In genomic region chr7:45649351-45649750, GRCm38 (mm10) we compare ENCODE assay signal across 25 mouse cellular contexts. TPM values are rescaled to one million over a fixed set of nuclear protein-coding genes. Genes with fewer than 3 reads are reported as not detected.
DNase-seq lines count a peak whose midpoint lies in the region; ATAC-seq and TF ChIP-seq lines count a peak whose summit lies in the region.
"Had no signal": no experiment of that assay in that cellular context is flagged by ENCODE, and none has a peak within 500 bp of the region (broad histone marks: within the 10 kb centered on the region; RNA-seq: fewer than 3 reads in every experiment).

No protein-coding gene starts in this region.

- H3K36me3 ChIP-seq in intestine, postnatal 0 days (ENCODE audit: control insufficient read depth, insufficient read depth), result no peaks in the 10 kb centered on the region
- no peaks in the 10 kb centered on the region for H3K36me3 ChIP-seq in intestine, embryonic 16.5 days (ENCODE audit: control insufficient read depth, insufficient read depth, low read length)
- no peaks in the 10 kb centered on the region for H3K36me3 ChIP-seq in heart, adult 2 months (ENCODE audit: control insufficient read depth, insufficient read depth, low read length)
- no peaks in the 10 kb centered on the region for H3K36me3 ChIP-seq in heart, embryonic 16.5 days (ENCODE audit: control insufficient read depth, insufficient read depth)
- H3K36me3 ChIP-seq: embryonic facial prominence, embryonic 15.5 days; stomach, embryonic 15.5 days had no signal

- H3K79me2 ChIP-seq in heart, adult 2 months (replicated peaks; ENCODE audit: control insufficient read depth, insufficient read depth, low read length), result no peaks in the 10 kb centered on the region

- H3K9me3 ChIP-seq in intestine, postnatal 0 days (ENCODE audit: control insufficient read depth), result no peaks in the 10 kb centered on the region
- H3K9me3 ChIP-seq in intestine, embryonic 16.5 days (ENCODE audit: control insufficient read depth, low read length), result no peaks in the 10 kb centered on the region
- no peaks in the 10 kb centered on the region for H3K9me3 ChIP-seq in heart, embryonic 16.5 days (replicated peaks; ENCODE audit: control insufficient read depth, low read length)
- H3K9me3 ChIP-seq: embryonic facial prominence, embryonic 15.5 days; limb, embryonic 15.5 days; megakaryocyte, embryonic 14.5 days; stomach, embryonic 15.5 days had no signal

- DNase-seq in heart, adult 2 months, result peak; percentile 47 to 77
- DNase-seq in lung, adult 2 months, result no peak
- no peak for DNase-seq in left cerebral cortex, adult 2 months (ENCODE audit: extremely low spot score in 1 of 2, low spot score in 2 of 2)
- DNase-seq: cerebellum, adult 9-10 months; kidney, adult 2 months; kidney, postnatal 14 days; lung, postnatal 14 days; right cerebral cortex, adult 18-20 months; spleen, adult 18-20 months; thymus, postnatal 14 days had no signal

- H3K9ac ChIP-seq in intestine, postnatal 0 days (ENCODE audit: low read depth, low read length), result no peak overlapping the region
- H3K9ac ChIP-seq in intestine, embryonic 16.5 days (ENCODE audit: low read depth, low read length), result no peak overlapping the region
- no peak overlapping the region for H3K9ac ChIP-seq in heart, adult 2 months (ENCODE audit: low read depth, low read length)
- H3K9ac ChIP-seq in heart, embryonic 16.5 days (ENCODE audit: low read length), result no peak overlapping the region; the same call in 1 of the 2 replicates
- H3K9ac ChIP-seq: embryonic facial prominence, embryonic 15.5 days; limb, embryonic 15.5 days; stomach, embryonic 15.5 days had no signal

- ATAC-seq in intestine, postnatal 0 days, result peak; percentile 22; the same call in 1 of the 2 replicates
- no peak for ATAC-seq in intestine, embryonic 16.5 days
- peak; percentile 71 for ATAC-seq in heart, embryonic 16.5 days (replicated peaks; ENCODE audit: extremely low read depth, insufficient read depth, low FRiP score)
- ATAC-seq in granulocyte monocyte progenitor cell, adult 5-6 weeks (replicated peaks; ENCODE audit: poor library complexity, severe bottlenecking), result no peak
- ATAC-seq: hindbrain, embryonic 16.5 days; midbrain, embryonic 16.5 days; Patski had no signal

- intact Hi-C loops in heart, adult 2 months (cut with DNase I), result no loop called here
- intact Hi-C loops in left cerebral cortex, adult 2 months (cut with DNase I), result no loop called here

- TF ChIP-seq POLR2A in heart, adult 2 months (IDR thresholded peaks at IDR 0.05; ENCODE audit: insufficient read depth, low read depth, low read length), result peak; percentile 58
- no peak for TF ChIP-seq POLR2A in lung, adult 2 months (IDR thresholded peaks at IDR 0.05; ENCODE audit: borderline replicate concordance, extremely low read depth, low read depth, low read length)

- peaks cover 10% of the 10 kb centered on the region; the same call in 1 of the 2 replicates for H3K27me3 ChIP-seq in intestine, postnatal 0 days (replicated peaks; ENCODE audit: control insufficient read depth, insufficient read depth, low read length)
- no peaks in the 10 kb centered on the region for H3K27me3 ChIP-seq in intestine, embryonic 16.5 days (replicated peaks; ENCODE audit: control insufficient read depth, insufficient read depth, low read length)
- no peaks in the 10 kb centered on the region for H3K27me3 ChIP-seq in heart, adult 2 months (ENCODE audit: control insufficient read depth, insufficient read depth, low read length)
- no peaks in the 10 kb centered on the region for H3K27me3 ChIP-seq in heart, embryonic 16.5 days (ENCODE audit: control insufficient read depth, insufficient read depth, low read length)
- H3K27me3 ChIP-seq: embryonic facial prominence, embryonic 15.5 days; limb, embryonic 15.5 days; Patski; stomach, embryonic 15.5 days had no signal

- H3K4me1 ChIP-seq in intestine, postnatal 0 days (replicated peaks; ENCODE audit: control insufficient read depth, insufficient read depth, low read length), result no peaks in the 10 kb centered on the region
- H3K4me1 ChIP-seq in intestine, embryonic 16.5 days (ENCODE audit: control insufficient read depth, insufficient read depth, low read length), result peaks cover 8% of the 10 kb centered on the region
- no peaks in the 10 kb centered on the region; the same call in 1 of the 2 replicates for H3K4me1 ChIP-seq in heart, adult 2 months (ENCODE audit: control insufficient read depth, insufficient read depth, low read length)
- H3K4me1 ChIP-seq in heart, embryonic 16.5 days (ENCODE audit: control insufficient read depth, insufficient read depth, low read length), result peaks cover 15% of the 10 kb centered on the region
- peaks cover 2% of the 10 kb centered on the region; the same call in 1 of the 2 replicates for H3K4me1 ChIP-seq in lung, adult 2 months (ENCODE audit: control insufficient read depth, insufficient read depth, low read length)

- no peak overlapping the region for H3K27ac ChIP-seq in intestine, postnatal 0 days (ENCODE audit: low read depth, low read length)
- no peak overlapping the region for H3K27ac ChIP-seq in intestine, embryonic 16.5 days (ENCODE audit: low read length)
- H3K27ac ChIP-seq in heart, adult 2 months, result peak overlapping the region; percentile 70
- peak overlapping the region; percentile 96 for H3K27ac ChIP-seq in heart, embryonic 16.5 days (ENCODE audit: low read length)
- no peak overlapping the region for H3K27ac ChIP-seq in left cerebral cortex, adult 2 months
- H3K27ac ChIP-seq: embryonic facial prominence, embryonic 15.5 days; limb, embryonic 15.5 days; stomach, embryonic 15.5 days had no signal

- no peak for TF ChIP-seq CTCF in intestine, postnatal 0 days (IDR thresholded peaks at IDR 0.05; ENCODE audit: low read depth)
- peak; percentile 37 for TF ChIP-seq CTCF in heart, adult 2 months (IDR thresholded peaks at IDR 0.05)
- TF ChIP-seq CTCF in lung, adult 2 months (IDR thresholded peaks at IDR 0.05; ENCODE audit: insufficient read depth, low read length), result no peak
- no peak for TF ChIP-seq CTCF in left cerebral cortex, adult 2 months (IDR thresholded peaks at IDR 0.05)

- peak; percentile 92 for TF ChIP-seq EP300 in heart, adult 2 months (IDR thresholded peaks at IDR 0.05; ENCODE audit: insufficient read depth, low read depth, low read length)

- no peak overlapping the region for H3K4me2 ChIP-seq in intestine, postnatal 0 days (replicated peaks; ENCODE audit: low read depth)
- no peak overlapping the region for H3K4me2 ChIP-seq in intestine, embryonic 16.5 days (ENCODE audit: low read depth, low read length)
- H3K4me2 ChIP-seq in heart, embryonic 16.5 days (ENCODE audit: low read depth, low read length), result peak overlapping the region; percentile 44
- H3K4me2 ChIP-seq: embryonic facial prominence, embryonic 15.5 days; limb, embryonic 15.5 days; stomach, embryonic 15.5 days had no signal

- 61% methylated on average over 8 of the region's 8 CpGs for WGBS in intestine, postnatal 0 days
- 75% methylated on average over 8 of the region's 8 CpGs for WGBS in intestine, embryonic 16.5 days
- 35% methylated on average over 8 of the region's 8 CpGs for WGBS in heart, adult 2 months
- WGBS in heart, embryonic 16.5 days, result 42% methylated on average over 8 of the region's 8 CpGs
- 68% methylated on average over 8 of the region's 8 CpGs for WGBS in lung, adult 2 months

- H3K4me3 ChIP-seq in intestine, postnatal 0 days (ENCODE audit: low read depth, low read length), result no peak overlapping the region
- no peak overlapping the region for H3K4me3 ChIP-seq in intestine, embryonic 16.5 days (ENCODE audit: low read length)
- H3K4me3 ChIP-seq in heart, adult 2 months, result no peak overlapping the region
- no peak overlapping the region; the same call in 1 of the 2 replicates for H3K4me3 ChIP-seq in heart, embryonic 16.5 days (ENCODE audit: low read length)
- no peak overlapping the region for H3K4me3 ChIP-seq in lung, adult 2 months (replicated peaks; ENCODE audit: extremely low read depth, low read depth, low read length)
- no peak overlapping the region for H3K4me3 ChIP-seq in left cerebral cortex, adult 2 months
- H3K4me3 ChIP-seq: embryonic facial prominence, embryonic 15.5 days; limb, embryonic 15.5 days; megakaryocyte, embryonic 14.5 days; stomach, embryonic 15.5 days had no signal

RNA-seq across cellular contexts. Expression of gene Mamstr, which starts 9.6 kb away (rescaled TPM):
- 2.8 and 3.7 TPM in 2 replicates for polyA plus RNA-seq in intestine, postnatal 0 days (2015; fragmentation: Nextera tagmentation; extraction: Ambion mirVana)
- 5.0 and 6.3 TPM in 2 replicates for polyA plus RNA-seq in intestine, embryonic 16.5 days (2015; fragmentation: Nextera tagmentation; extraction: Ambion mirVana)
- 1 to 10 TPM; 3.8 to 4.0 TPM for total RNA-seq in heart, adult 2 months (2021)
- 11.3 and 12.0 TPM in 2 replicates for polyA plus RNA-seq in heart, adult 2 months (2012; rRNA removed)
- 7.6 and 9.0 TPM in 2 replicates for polyA plus RNA-seq in heart, embryonic 16.5 days (2015; fragmentation: Nextera tagmentation; extraction: Ambion mirVana)
- 8.6 and 13.2 TPM in 2 replicates for polyA plus RNA-seq in lung, adult 2 months (2012; rRNA removed)
- total RNA-seq in left cerebral cortex, adult 2 months (2021), result 1 to 10 TPM; 3.5 to 3.9 TPM
- not detected in 2 replicates for total RNA-seq in granulocyte monocyte progenitor cell, adult 5-6 weeks (2014; fragmentation: Nextera tagmentation)
- 0.36 TPM in 1 of 2 replicates, not detected in the other for total RNA-seq in granulocyte monocyte progenitor cell, adult 5-6 weeks (2017)

RNA-seq across cellular contexts. Expression of gene Fut2, which starts 16.8 kb away (rescaled TPM):
- 2.9 and 3.6 TPM in 2 replicates for polyA plus RNA-seq in intestine, postnatal 0 days (2015; fragmentation: Nextera tagmentation; extraction: Ambion mirVana)
- 18.4 and 21.7 TPM in 2 replicates for polyA plus RNA-seq in intestine, embryonic 16.5 days (2015; fragmentation: Nextera tagmentation; extraction: Ambion mirVana)
- total RNA-seq in heart, adult 2 months (2021), result under 1 TPM; 0.50 to 0.60 TPM
- 1.1 and 1.9 TPM in 2 replicates for polyA plus RNA-seq in heart, adult 2 months (2012; rRNA removed)
- polyA plus RNA-seq in heart, embryonic 16.5 days (2015; fragmentation: Nextera tagmentation; extraction: Ambion mirVana), result 1.5 and 1.6 TPM in 2 replicates
- polyA plus RNA-seq in lung, adult 2 months (2012; rRNA removed), result 1.0 and 4.1 TPM in 2 replicates
- under 1 TPM in 1 of 2 experiments, not detected in 1; 0.11 TPM for total RNA-seq in left cerebral cortex, adult 2 months (2021)
- total RNA-seq in granulocyte monocyte progenitor cell, adult 5-6 weeks (2014; fragmentation: Nextera tagmentation), result 0.24 TPM in 1 of 2 replicates, not detected in the other
- not detected in 2 replicates for total RNA-seq in granulocyte monocyte progenitor cell, adult 5-6 weeks (2017)
- polyA plus RNA-seq: forebrain, embryonic 11.5 days; kidney, adult 2 months had no signal

RNA-seq across cellular contexts. Expression of gene Rasip1, which starts 22.1 kb away (rescaled TPM):
- 5.7 and 6.1 TPM in 2 replicates for polyA plus RNA-seq in intestine, postnatal 0 days (2015; fragmentation: Nextera tagmentation; extraction: Ambion mirVana)
- polyA plus RNA-seq in intestine, embryonic 16.5 days (2015; fragmentation: Nextera tagmentation; extraction: Ambion mirVana), result 3.4 and 4.4 TPM in 2 replicates
- 10 to 100 TPM; 25.0 to 25.5 TPM for total RNA-seq in heart, adult 2 months (2021)
- polyA plus RNA-seq in heart, adult 2 months (2012; rRNA removed), result 30.5 and 30.9 TPM in 2 replicates
- polyA plus RNA-seq in heart, embryonic 16.5 days (2015; fragmentation: Nextera tagmentation; extraction: Ambion mirVana), result 15.4 and 16.3 TPM in 2 replicates
- polyA plus RNA-seq in lung, adult 2 months (2012; rRNA removed), result 139 and 181 TPM in 2 replicates
- total RNA-seq in left cerebral cortex, adult 2 months (2021), result 1 to 10 TPM; 6.1 to 8.0 TPM
- total RNA-seq in granulocyte monocyte progenitor cell, adult 5-6 weeks (2014; fragmentation: Nextera tagmentation), result 0.15 TPM in 1 of 2 replicates, not detected in the other
- 0.93 TPM in 1 of 2 replicates, not detected in the other for total RNA-seq in granulocyte monocyte progenitor cell, adult 5-6 weeks (2017)

RNA-seq across cellular contexts. Expression of gene Izumo1, which starts 27.7 kb away (rescaled TPM):
- polyA plus RNA-seq in intestine, postnatal 0 days (2015; fragmentation: Nextera tagmentation; extraction: Ambion mirVana), result 0.08 TPM in 2 replicates
- polyA plus RNA-seq in intestine, embryonic 16.5 days (2015; fragmentation: Nextera tagmentation; extraction: Ambion mirVana), result 0.07 and 0.15 TPM in 2 replicates
- total RNA-seq in heart, adult 2 months (2021), result under 1 TPM; 0.26 to 0.27 TPM
- 0.29 and 0.70 TPM in 2 replicates for polyA plus RNA-seq in heart, adult 2 months (2012; rRNA removed)
- 0.21 and 0.26 TPM in 2 replicates for polyA plus RNA-seq in heart, embryonic 16.5 days (2015; fragmentation: Nextera tagmentation; extraction: Ambion mirVana)
- 1.7 and 2.0 TPM in 2 replicates for polyA plus RNA-seq in lung, adult 2 months (2012; rRNA removed)
- total RNA-seq in left cerebral cortex, adult 2 months (2021), result under 1 TPM in 1 of 2 experiments, not detected in 1; 0.34 TPM
- total RNA-seq in granulocyte monocyte progenitor cell, adult 5-6 weeks (2014; fragmentation: Nextera tagmentation), result not detected in 2 replicates
- total RNA-seq in granulocyte monocyte progenitor cell, adult 5-6 weeks (2017), result 0.34 TPM in 1 of 2 replicates, not detected in the other
- total RNA-seq: left cerebral cortex, adult 8-10 months had no signal
- polyA plus RNA-seq: forebrain, embryonic 11.5 days; hindbrain, embryonic 16.5 days; midbrain, embryonic 16.5 days had no signal

RNA-seq across cellular contexts. Expression of gene Fut1, which starts 32.3 kb away (rescaled TPM):
- polyA plus RNA-seq in intestine, postnatal 0 days (2015; fragmentation: Nextera tagmentation; extraction: Ambion mirVana), result 0.05 and 0.23 TPM in 2 replicates
- 0.48 and 0.61 TPM in 2 replicates for polyA plus RNA-seq in intestine, embryonic 16.5 days (2015; fragmentation: Nextera tagmentation; extraction: Ambion mirVana)
- total RNA-seq in heart, adult 2 months (2021), result not detected
- polyA plus RNA-seq in heart, adult 2 months (2012; rRNA removed), result 0.25 TPM in 1 of 2 replicates, not detected in the other
- 0.15 and 0.83 TPM in 2 replicates for polyA plus RNA-seq in heart, embryonic 16.5 days (2015; fragmentation: Nextera tagmentation; extraction: Ambion mirVana)
- polyA plus RNA-seq in lung, adult 2 months (2012; rRNA removed), result 0.78 TPM in 1 of 2 replicates, not detected in the other
- not detected for total RNA-seq in left cerebral cortex, adult 2 months (2021)
- total RNA-seq in granulocyte monocyte progenitor cell, adult 5-6 weeks (2014; fragmentation: Nextera tagmentation), result not detected in 2 replicates
- total RNA-seq in granulocyte monocyte progenitor cell, adult 5-6 weeks (2017), result not detected in 2 replicates
- total RNA-seq: heart, postnatal 36 days had no signal
- polyA plus RNA-seq: forebrain, embryonic 11.5 days; hindbrain, embryonic 16.5 days; liver, embryonic 16.5 days; midbrain, embryonic 16.5 days had no signal

Comparison
In these comparisons a context has a peak if more than half of its experiments do, and no peak if none do; other contexts are left out.
1. ATAC-seq: peak in intestine, postnatal 0 days (single experiment) and heart, embryonic 16.5 days (single experiment); none in intestine, embryonic 16.5 days (single experiment) and granulocyte monocyte progenitor cell, adult 5-6 weeks (single experiment).
2. H3K27ac ChIP-seq: peak in heart, adult 2 months (single experiment) and heart, embryonic 16.5 days (single experiment); none in intestine, postnatal 0 days (single experiment), intestine, embryonic 16.5 days (single experiment) and left cerebral cortex, adult 2 months (single experiment).
3. DNase-seq: peak in heart, adult 2 months (2 of 2); none in lung, adult 2 months (single experiment) and left cerebral cortex, adult 2 months (0 of 2).